Mouse (Mus musculus) intestine, embryonic 14.5 days (tissue): ENCODE measurements around the gene Hnrnpa0. TPM values are rescaled to one million over a fixed set of nuclear protein-coding genes. Genes with fewer than 3 reads are reported as not detected.

Experiments used
- ATAC-seq: fragments of 200-750 bp; cut with Nextera tagmentation; replicated peaks from 2 replicates; pipeline ENCODE4 v1.8.0; 2017; ENCODE audit warnings: low read depth, moderate number of reproducible peaks, moderate TSS enrichment, moderate library complexity; ENCODE audit not compliant: low FRiP score, low TSS enrichment
- DNase-seq: peaks from one replicate; pipeline ENCODE4 v3.0.0-alpha.2; 2018; ENCODE audit warnings: low spot score
- H3K27ac ChIP-seq: fragments of 300-500 bp; sonication (generic); 2 replicates; pipeline ENCODE4 v1.5.1; 2014; ENCODE audit warnings: low read depth, mild to moderate bottlenecking, control low read depth
- H3K27me3 ChIP-seq: fragments of 300-500 bp; sonication (generic); replicated peaks from 2 replicates; pipeline ENCODE4 v1.6.1; 2014; ENCODE audit warnings: low read length, control low read depth; ENCODE audit not compliant: control insufficient read depth, insufficient read depth
- H3K36me3 ChIP-seq: fragments of 300-500 bp; sonication (generic); 2 replicates; pipeline ENCODE4 v1.6.1; 2014; ENCODE audit warnings: low read length, control low read depth; ENCODE audit not compliant: control insufficient read depth, insufficient read depth
- H3K4me1 ChIP-seq: fragments of 300-500 bp; sonication (generic); replicated peaks from 2 replicates; pipeline ENCODE4 v1.6.1; 2014; ENCODE audit warnings: low read length, control low read depth, mixed read lengths; ENCODE audit not compliant: control insufficient read depth, insufficient read depth
- H3K4me2 ChIP-seq: fragments of 300-500 bp; sonication (generic); 2 replicates; pipeline ENCODE4 v1.6.1; 2014; ENCODE audit warnings: low read length
- H3K4me3 ChIP-seq: fragments of 300-500 bp; sonication (generic); 2 replicates; pipeline ENCODE4 v1.5.1; 2014; ENCODE audit warnings: low read depth, low read length, control low read depth, mixed read lengths
- H3K9ac ChIP-seq: fragments of 300-500 bp; sonication (generic); 2 replicates; pipeline ENCODE4 v1.6.1; 2014; ENCODE audit warnings: mild to moderate bottlenecking, low read length
- H3K9me3 ChIP-seq: fragments of 300-500 bp; sonication (generic); 2 replicates; pipeline ENCODE4 v1.6.1; 2016; ENCODE audit warnings: low read length, control low read depth; ENCODE audit not compliant: control insufficient read depth
- WGBS: fragments of 180-500 bp; shearing (Covaris S2); extraction: QIAGEN DNeasy Blood & Tissue Kit; methylation state at CpG from one replicate; pipeline ENCODE4 v1.1.7; 2014; 5-methylcytosine and 5-hydroxymethylcytosine counted together
- polyA plus RNA-seq: library from polyadenylated mRNA; unstranded; fragments of >200 nt; fragmentation: Nextera tagmentation; extraction: Ambion mirVana; gene quantifications from 2 replicates; pipeline ENCODE4 v1.2.1, GENCODE M21; 2014

Gene Hnrnpa0
- polyA plus RNA-seq, 1 experiment from 2014 or later: 42.8 TPM

DNA sequence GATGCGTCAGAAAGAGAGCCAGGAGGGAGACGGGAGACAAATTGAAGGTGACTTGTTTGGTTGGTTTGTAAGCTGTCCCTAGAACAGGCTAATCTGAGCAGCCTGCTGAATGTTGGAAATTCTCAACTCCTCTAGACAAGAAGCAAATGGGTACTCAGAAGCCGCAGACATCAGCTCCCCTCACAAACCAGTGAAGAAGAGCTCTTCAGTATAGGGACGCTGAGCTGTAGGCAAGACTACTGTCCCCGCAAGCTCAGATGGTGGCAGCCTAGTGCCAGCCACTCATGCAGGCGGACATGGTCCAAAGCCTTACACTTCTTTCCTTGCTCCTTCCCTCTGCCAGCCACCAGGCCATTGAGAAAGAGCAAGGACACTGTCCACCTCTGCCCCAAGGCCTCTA lies 17.1 kb downstream of the Hnrnpa0 start:
- Histone ChIP-seq H3K27me3 (no peaks in the 10 kb centered on the region), H3K4me2 (no peak overlapping the region), H3K4me3 (no peak overlapping the region), H3K27ac (no peak overlapping the region), H3K36me3 (no peaks in the 10 kb centered on the region), H3K4me1 (peaks cover 18% of the 10 kb centered on the region), H3K9ac (no peak overlapping the region), H3K9me3 (no peaks in the 10 kb centered on the region)
- 92% methylated on average over 6 of the region's 6 CpGs for WGBS
- ATAC-seq (no peak), DNase-seq (no peak)

DNA sequence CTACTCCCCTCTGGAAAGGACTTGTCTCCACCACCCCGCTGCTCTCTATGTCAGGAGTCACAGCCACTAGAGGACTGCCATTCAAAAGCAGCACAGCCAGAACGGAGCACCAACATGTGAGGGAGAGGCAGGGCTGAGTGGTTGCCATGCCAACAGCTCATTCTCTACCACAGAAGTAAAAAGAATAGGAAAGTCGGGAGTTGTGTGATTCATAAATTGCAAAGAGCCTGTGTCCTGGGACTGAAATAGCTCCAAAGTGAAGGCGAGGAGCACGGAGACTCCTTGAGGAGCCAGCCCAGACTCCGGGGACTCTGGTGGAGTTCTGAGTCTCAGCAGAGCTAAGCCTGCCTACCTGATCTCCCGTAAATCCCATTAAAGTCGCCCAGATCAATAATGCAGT lies 37.7 kb downstream of the Hnrnpa0 start:
- DNase-seq: no peak
- Histone ChIP-seq H3K36me3 (no peaks in the 10 kb centered on the region), H3K27me3 (no peaks in the 10 kb centered on the region), H3K27ac (no peak overlapping the region), H3K9ac (no peak overlapping the region), H3K4me3 (no peak overlapping the region), H3K4me2 (no peak overlapping the region), H3K9me3 (no peaks in the 10 kb centered on the region), H3K4me1 (no peaks in the 10 kb centered on the region)
- ATAC-seq: no peak
- WGBS: 54% methylated on average over 8 of the region's 8 CpGs

DNA sequence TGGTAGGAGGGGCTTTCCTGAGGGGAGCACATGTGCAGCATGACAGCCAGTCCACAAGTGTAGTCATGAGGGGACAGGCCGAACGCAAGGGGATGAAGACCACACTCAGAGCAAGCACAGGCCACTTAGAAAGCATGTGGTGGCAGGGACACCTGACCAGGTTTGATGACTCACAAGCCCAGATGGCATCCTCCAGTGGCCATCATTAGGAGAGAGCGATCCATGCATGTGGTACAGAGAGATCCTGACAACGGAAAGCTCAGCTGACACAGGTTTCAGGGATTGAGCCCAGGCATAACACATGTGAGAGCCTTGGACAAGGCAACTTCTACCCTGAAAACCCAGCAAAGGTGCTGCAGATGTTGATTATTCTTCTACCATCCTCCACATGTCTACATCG lies 44.0 kb downstream of the Hnrnpa0 start:
- no peak overlapping the region for H3K9ac ChIP-seq
- ATAC-seq (no peak), DNase-seq (no peak)
- WGBS: 92% methylated on average over 5 of the region's 5 CpGs
- H3K4me3 ChIP-seq: no peak overlapping the region
- H3K36me3 ChIP-seq: no peaks in the 10 kb centered on the region
- H3K27me3 ChIP-seq: no peaks in the 10 kb centered on the region
- no peaks in the 10 kb centered on the region for H3K9me3 ChIP-seq
- H3K27ac ChIP-seq: no peak overlapping the region
- H3K4me2 ChIP-seq: no peak overlapping the region
- H3K4me1 ChIP-seq: no peaks in the 10 kb centered on the region

DNA sequence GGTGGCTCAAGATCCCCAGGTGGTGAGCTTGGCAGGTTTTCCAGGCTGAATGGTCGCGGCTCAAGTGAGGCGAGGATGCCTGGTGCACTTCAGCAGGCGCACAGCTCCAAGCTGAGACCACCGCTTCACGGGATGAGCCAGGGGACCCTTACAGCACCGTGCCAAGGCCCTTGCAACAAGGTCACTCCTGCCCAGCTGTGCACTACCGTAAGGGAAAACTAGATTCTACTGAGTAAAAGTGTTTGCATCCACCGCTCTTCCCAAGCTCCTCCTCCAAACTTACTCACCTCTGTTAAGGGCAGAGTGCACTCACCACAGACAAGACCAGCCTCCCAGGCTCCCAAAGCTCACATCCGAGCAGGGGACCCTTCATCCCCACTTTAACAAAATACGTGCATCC lies 44.8 kb downstream of the Hnrnpa0 start:
- no peak overlapping the region for H3K9ac ChIP-seq
- DNase-seq (no peak), ATAC-seq (no peak)
- H3K27me3 ChIP-seq: no peaks in the 10 kb centered on the region
- no peak overlapping the region for H3K27ac ChIP-seq
- no peaks in the 10 kb centered on the region for H3K36me3 ChIP-seq
- no peaks in the 10 kb centered on the region for H3K4me1 ChIP-seq
- no peaks in the 10 kb centered on the region for H3K9me3 ChIP-seq
- no peak overlapping the region for H3K4me3 ChIP-seq
- 77% methylated on average over 11 of the region's 11 CpGs for WGBS
- no peak overlapping the region for H3K4me2 ChIP-seq

DNA sequence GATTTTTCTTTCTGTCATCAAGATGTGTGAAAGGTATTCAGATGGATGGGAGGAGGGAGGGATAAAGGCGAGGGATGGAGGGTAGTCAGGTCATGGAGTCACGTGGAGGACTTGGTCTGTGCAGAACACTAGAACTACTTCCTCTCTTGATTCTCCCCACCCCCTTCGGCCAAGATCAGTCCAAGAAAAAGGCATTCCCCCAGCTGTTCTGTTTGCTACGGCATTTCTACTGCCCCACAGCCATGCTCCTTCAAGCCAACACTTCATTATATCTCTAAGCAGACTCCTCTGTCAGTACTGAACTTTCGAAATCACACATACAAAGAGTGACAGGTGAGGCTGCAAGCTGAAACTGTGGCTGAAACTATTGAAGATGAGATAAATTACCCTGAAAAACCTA lies 45.3 kb downstream of the Hnrnpa0 start:
- no peak for DNase-seq
- H3K4me2 ChIP-seq: no peak overlapping the region
- WGBS: 69% methylated on average over 5 of the region's 5 CpGs
- H3K9ac ChIP-seq: no peak overlapping the region
- H3K4me1 ChIP-seq: no peaks in the 10 kb centered on the region
- no peak overlapping the region for H3K4me3 ChIP-seq
- no peak for ATAC-seq
- H3K27ac ChIP-seq: no peak overlapping the region
- no peaks in the 10 kb centered on the region for H3K9me3 ChIP-seq
- H3K27me3 ChIP-seq: no peaks in the 10 kb centered on the region
- H3K36me3 ChIP-seq: no peaks in the 10 kb centered on the region

DNA sequence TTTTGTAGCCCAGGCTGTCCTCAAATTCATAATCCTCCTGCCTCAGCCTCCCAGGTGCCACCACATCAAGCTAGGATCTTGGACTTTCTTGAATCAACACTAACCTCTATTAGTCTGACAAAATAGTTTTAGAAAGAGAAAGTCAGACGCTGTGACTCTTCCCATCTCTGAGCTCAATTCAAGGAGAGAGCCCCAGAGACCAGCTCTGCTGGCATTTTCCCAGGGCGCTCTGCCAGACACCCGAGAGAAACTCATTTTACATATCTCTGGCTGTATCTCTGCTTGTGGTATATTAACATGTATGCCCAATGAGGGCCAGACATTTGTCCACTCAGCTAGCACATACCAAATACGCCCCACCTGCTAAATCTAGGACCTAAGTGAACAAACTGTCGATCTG lies 50.0 kb downstream of the Hnrnpa0 start:
- no peak overlapping the region for H3K4me3 ChIP-seq
- H3K9me3 ChIP-seq: no peaks in the 10 kb centered on the region
- DNase-seq (no peak), ATAC-seq (no peak)
- H3K9ac ChIP-seq: no peak overlapping the region
- no peaks in the 10 kb centered on the region for H3K36me3 ChIP-seq
- H3K27ac ChIP-seq: no peak overlapping the region
- WGBS: 76% methylated on average over 5 of the region's 5 CpGs
- H3K27me3 ChIP-seq: no peaks in the 10 kb centered on the region
- 0 out of 2 replicates have a peak, but pooled peaks cover 3% of the 10 kb centered on the region for H3K4me1 ChIP-seq
- no peak overlapping the region for H3K4me2 ChIP-seq

Other genes starting within 250 kb of the Hnrnpa0 start
- gene Spock1, start 220.2 kb downstream of the Hnrnpa0 start, polyA plus RNA-seq: 5.1 and 5.8 TPM in 2 replicates
- gene Klhl3, start 15.0 kb downstream of the Hnrnpa0 start, polyA plus RNA-seq: 3.0 and 3.3 TPM in 2 replicates
- 35.7 and 39.0 TPM in 2 replicates for gene Idnk, start 29.1 kb upstream of the Hnrnpa0 start, polyA plus RNA-seq
- gene Ubqln1, start 87.1 kb upstream of the Hnrnpa0 start, polyA plus RNA-seq: 83.3 and 85.6 TPM in 2 replicates
- gene Gkap1, start 147.1 kb upstream of the Hnrnpa0 start, polyA plus RNA-seq: 21.0 and 21.5 TPM in 2 replicates
- 0.52 and 1.0 TPM in 2 replicates for gene Kif27, start 230.6 kb upstream of the Hnrnpa0 start, polyA plus RNA-seq